Mouse (Mus musculus) limb, embryonic 11.5 days (tissue): Measurements from ENCODE around the gene Bcl2l11. TPM values are rescaled to one million over a fixed set of nuclear protein-coding genes. Genes with fewer than 3 reads are reported as not detected.

Source experiments
- ATAC-seq: fragments of 200-750 bp; cut with Nextera tagmentation; 2 replicates; pipeline ENCODE4 v1.8.0; 2017; ENCODE audit warnings: low read depth; ENCODE audit not compliant: insufficient number of reproducible peaks, low FRiP score, low TSS enrichment
- DNase-seq: peaks from one replicate; pipeline ENCODE4 v3.0.0-alpha.2; 2015; ENCODE audit warnings: low spot score
- H3K27ac ChIP-seq: fragments of 300-500 bp; sonication (generic); replicated peaks from 2 replicates; pipeline ENCODE4 v1.5.1; 2014; ENCODE audit warnings: low read depth, mild to moderate bottlenecking, low read length
- H3K27me3 ChIP-seq: fragments of 300-500 bp; sonication (generic); 2 replicates; pipeline ENCODE4 v1.6.1; 2014; ENCODE audit warnings: mild to moderate bottlenecking, low read length, mixed read lengths; ENCODE audit not compliant: control insufficient read depth, insufficient read depth
- H3K36me3 ChIP-seq: fragments of 300-500 bp; sonication (generic); 2 replicates; pipeline ENCODE4 v1.6.1; 2014; ENCODE audit warnings: mild to moderate bottlenecking, low read length, moderate library complexity, mixed read lengths; ENCODE audit not compliant: control insufficient read depth, insufficient read depth
- H3K4me1 ChIP-seq: fragments of 300-500 bp; sonication (generic); 2 replicates; pipeline ENCODE4 v1.6.1; 2014; ENCODE audit warnings: low read length, mixed read lengths; ENCODE audit not compliant: control insufficient read depth, insufficient read depth
- H3K4me2 ChIP-seq: fragments of 300-500 bp; sonication (generic); 2 replicates; pipeline ENCODE4 v1.6.1; 2014; ENCODE audit warnings: low read depth, mild to moderate bottlenecking, moderate library complexity; ENCODE audit not compliant: severe bottlenecking
- H3K4me3 ChIP-seq: fragments of 300-500 bp; sonication (generic); 2 replicates; pipeline ENCODE4 v1.5.1; 2014; ENCODE audit warnings: low read depth, low read length
- H3K9ac ChIP-seq: fragments of 300-500 bp; sonication (generic); 2 replicates; pipeline ENCODE4 v1.6.1; 2014; ENCODE audit warnings: mild to moderate bottlenecking, low read length
- H3K9me3 ChIP-seq: fragments of 300-500 bp; sonication (generic); 2 replicates; pipeline ENCODE4 v1.6.1; 2016; ENCODE audit warnings: low read length; ENCODE audit not compliant: control insufficient read depth
- WGBS: fragments of 180-500 bp; shearing (Covaris S2); extraction: QIAGEN DNeasy Blood & Tissue Kit; methylation state at CpG from one replicate; pipeline ENCODE4 v1.1.7; 2014; 5-methylcytosine and 5-hydroxymethylcytosine counted together
- polyA plus RNA-seq: library from polyadenylated mRNA; unstranded; fragments of >200 nt; fragmentation: Nextera tagmentation; extraction: Ambion mirVana; gene quantifications from 2 replicates; pipeline ENCODE4 v1.2.1, GENCODE M21; 2014

The Bcl2l11 gene
- 21.6 and 23.4 TPM in 2 replicates for polyA plus RNA-seq

- peak; percentile 87 for ATAC-seq
- WGBS = under 1% methylated on average over 62 of the region's 76 CpGs
- H3K4me1 ChIP-seq = peaks cover 30% of the 10 kb centered on the region
Observed at GRCm38 (mm10) chr2:128125635-128126470, at the start of gene Bcl2l11. TSS of gene Bcl2l11 (plus strand) at chr2:128126038.

GRCm38 (mm10) chr2:128076936-128077335, 48.9 kb upstream of the Bcl2l11 start:
- no peak overlapping the region for H3K4me3 ChIP-seq
- DNase-seq = no peak
- no peaks in the 10 kb centered on the region for H3K4me1 ChIP-seq
- WGBS = 82% methylated on average over 4 of the region's 4 CpGs
- no peak overlapping the region for H3K27ac ChIP-seq
- no peaks in the 10 kb centered on the region for H3K27me3 ChIP-seq
- H3K4me2 ChIP-seq = no peak overlapping the region
- ATAC-seq = no peak
- no peak overlapping the region for H3K9ac ChIP-seq
- H3K9me3 ChIP-seq = no peaks in the 10 kb centered on the region
- no peaks in the 10 kb centered on the region for H3K36me3 ChIP-seq

More at GRCm38 (mm10) chr2:128125635-128126470, at the start of gene Bcl2l11:
- no peaks in the 10 kb centered on the region for H3K9me3 ChIP-seq
- H3K4me2 ChIP-seq = peak within 1 kb of the TSS; percentile 95
- peaks cover 22% of the 10 kb centered on the region for H3K27me3 ChIP-seq
- peak within 1 kb of the TSS; percentile 73 for H3K4me3 ChIP-seq
- peak; percentile 97 for DNase-seq
- peak within 1 kb of the TSS; percentile 30; the same call in 1 of the 2 replicates for H3K27ac ChIP-seq
- peak within 1 kb of the TSS; percentile 70 for H3K9ac ChIP-seq
- H3K36me3 ChIP-seq = peaks cover 4% of the 10 kb centered on the region; the same call in 1 of the 2 replicates

GRCm38 (mm10) chr2:128078859-128079258, 47.0 kb upstream of the Bcl2l11 start:
- H3K27ac ChIP-seq = no peak overlapping the region
- no peaks in the 10 kb centered on the region for H3K9me3 ChIP-seq
- H3K36me3 ChIP-seq = no peaks in the 10 kb centered on the region
- no peak overlapping the region for H3K4me2 ChIP-seq
- peak; percentile 51 for DNase-seq
- H3K4me3 ChIP-seq = no peak overlapping the region
- H3K4me1 ChIP-seq = no peaks in the 10 kb centered on the region
- ATAC-seq = no peak
- H3K9ac ChIP-seq = no peak overlapping the region
- no peaks in the 10 kb centered on the region for H3K27me3 ChIP-seq
- WGBS = 40% methylated on average over 5 of the region's 5 CpGs

- Histone ChIP-seq H3K4me3 (no peak overlapping the region), H3K9me3 (no peaks in the 10 kb centered on the region), H3K4me2 (no peak overlapping the region), H3K4me1 (no peaks in the 10 kb centered on the region), H3K36me3 (no peaks in the 10 kb centered on the region), H3K27me3 (no peaks in the 10 kb centered on the region), H3K27ac (no peak overlapping the region), H3K9ac (no peak overlapping the region)
- ATAC-seq = no peak
- DNase-seq = no peak
- WGBS = 65% methylated on average over 6 of the region's 6 CpGs
Observed at GRCm38 (mm10) chr2:128079316-128079715, 46.5 kb upstream of the Bcl2l11 start.

- no peaks in the 10 kb centered on the region for H3K27me3 ChIP-seq
- H3K4me3 ChIP-seq = no peak overlapping the region
- WGBS = 29% methylated on average over 3 of the region's 3 CpGs
- H3K4me2 ChIP-seq = no peak overlapping the region
- ATAC-seq = no peak
- H3K36me3 ChIP-seq = no peaks in the 10 kb centered on the region
- no peaks in the 10 kb centered on the region for H3K9me3 ChIP-seq
- no peak for DNase-seq
- 0 out of 2 replicates have a peak, but pooled peaks cover 3% of the 10 kb centered on the region for H3K4me1 ChIP-seq
- no peak overlapping the region for H3K27ac ChIP-seq
- no peak overlapping the region for H3K9ac ChIP-seq
Observed at GRCm38 (mm10) chr2:128083844-128084243, 42.0 kb upstream of the Bcl2l11 start.

- ATAC-seq = no peak
- Histone ChIP-seq H3K9ac (no peak overlapping the region), H3K27ac (no peak overlapping the region), H3K4me3 (no peak overlapping the region), H3K27me3 (no peaks in the 10 kb centered on the region), H3K36me3 (no peaks in the 10 kb centered on the region), H3K4me1 (0 out of 2 replicates have a peak, but pooled peaks cover 3% of the 10 kb centered on the region), H3K9me3 (no peaks in the 10 kb centered on the region), H3K4me2 (no peak overlapping the region)
- DNase-seq = no peak
- 81% methylated on average over 5 of the region's 5 CpGs for WGBS
Observed at GRCm38 (mm10) chr2:128084607-128085006, 41.2 kb upstream of the Bcl2l11 start.

- no peaks in the 10 kb centered on the region for H3K9me3 ChIP-seq
- H3K4me3 ChIP-seq = no peak overlapping the region
- no peaks in the 10 kb centered on the region for H3K27me3 ChIP-seq
- 93% methylated on average over 1 of the region's 1 CpGs for whole genome bisulfite sequencing
- ATAC-seq (no peak), DNase-seq (no peak)
- H3K9ac ChIP-seq = no peak overlapping the region
- H3K36me3 ChIP-seq = no peaks in the 10 kb centered on the region
- H3K4me1 ChIP-seq = 0 out of 2 replicates have a peak, but pooled peaks cover 3% of the 10 kb centered on the region
- H3K27ac ChIP-seq = no peak overlapping the region
- H3K4me2 ChIP-seq = no peak overlapping the region
Observed at GRCm38 (mm10) chr2:128085481-128085880, 40.4 kb upstream of the Bcl2l11 start.

GRCm38 (mm10) chr2:128086301-128086886, 39.4 kb upstream of the Bcl2l11 start:
- DNase-seq (no peak), ATAC-seq (no peak)
- no peak overlapping the region for H3K27ac ChIP-seq
- no peak overlapping the region for H3K4me3 ChIP-seq
- H3K4me1 ChIP-seq = 0 out of 2 replicates have a peak, but pooled peaks cover 3% of the 10 kb centered on the region
- no peaks in the 10 kb centered on the region for H3K27me3 ChIP-seq
- H3K4me2 ChIP-seq = no peak overlapping the region
- WGBS = 63% methylated on average over 14 of the region's 14 CpGs
- H3K9ac ChIP-seq = no peak overlapping the region
- H3K9me3 ChIP-seq = no peaks in the 10 kb centered on the region
- H3K36me3 ChIP-seq = no peaks in the 10 kb centered on the region
